Mouse (Mus musculus): Measurements from ENCODE around the gene Ptprm. TPM values are rescaled to one million over a fixed set of nuclear protein-coding genes. Genes with fewer than 3 reads are reported as not detected.

The Ptprm gene
- total and polyA plus RNA-seq, 3 experiments: not detected

- TF ChIP-seq ELF1 (IDR thresholded peaks at IDR 0.05; ENCODE audit: low read depth, low read length): no peak
- TF ChIP-seq TBP (IDR thresholded peaks at IDR 0.05; ENCODE audit: low read depth, low read length): no peak
- TF ChIP-seq MXI1 (IDR thresholded peaks at IDR 0.05; ENCODE audit: low read depth, low read length): no peak
- TF ChIP-seq HCFC1 (IDR thresholded peaks at IDR 0.05; ENCODE audit: low read depth, low read length): no peak
- no peak for TF ChIP-seq ZKSCAN1 (IDR thresholded peaks at IDR 0.05; ENCODE audit: low read depth, low read length)
- no peak for TF ChIP-seq UBTF (IDR thresholded peaks at IDR 0.05; ENCODE audit: borderline replicate concordance, insufficient read depth, low read depth, low read length)
- TF ChIP-seq POLR2A (IDR thresholded peaks at IDR 0.05; ENCODE audit: control insufficient read depth in 1 of 2, insufficient read depth in 1 of 2, low read depth in 1 of 2, low read length in 2 of 2, poor library complexity in 1 of 2): no peak
- no peak for TF ChIP-seq JUND (IDR thresholded peaks at IDR 0.05; ENCODE audit: low read depth, low read length)
- no peak for TF ChIP-seq NELFE (IDR thresholded peaks at IDR 0.05; ENCODE audit: low read depth, low read length)
- no peak for TF ChIP-seq EP300 (IDR thresholded peaks at IDR 0.05; ENCODE audit: low read depth in 1 of 2, low read length in 2 of 2)
- no peak for TF ChIP-seq E2F4 (IDR thresholded peaks at IDR 0.05; ENCODE audit: borderline replicate concordance, low read depth, low read length)
- no peak for TF ChIP-seq POLR2AphosphoS2 (IDR thresholded peaks at IDR 0.05; ENCODE audit: low read length)
- TF ChIP-seq KAT2A (conservative IDR thresholded peaks at IDR 0.05; ENCODE audit: low read depth, low read length): no peak
- TF ChIP-seq USF2 (IDR thresholded peaks at IDR 0.05; ENCODE audit: borderline replicate concordance in 1 of 2, insufficient read depth in 1 of 2, low read depth in 1 of 2, low read length in 2 of 2): no peak
- no peak for TF ChIP-seq MYC (IDR thresholded peaks at IDR 0.05; ENCODE audit: low read depth, low read length)
- no peak for TF ChIP-seq BHLHE40 (IDR thresholded peaks at IDR 0.05; ENCODE audit: borderline replicate concordance, low read depth, low read length)
- no peak for TF ChIP-seq SIN3A (IDR thresholded peaks at IDR 0.05; ENCODE audit: low read length)
- Histone ChIP-seq H3K9me3 (replicated peaks; ENCODE audit: insufficient read depth, low read length) (no peaks in the 10 kb centered on the region), H3K27ac (ENCODE audit: control insufficient read depth, low read depth, low read length) (no peak overlapping the region), H3K4me3 (ENCODE audit: control insufficient read depth in 1 of 2, insufficient read depth in 1 of 2, low read depth in 2 of 2, low read length in 2 of 2) (no peak overlapping the region), H3K36me3 (ENCODE audit: control insufficient read depth in 1 of 2, insufficient read depth in 2 of 2, low read length in 2 of 2) (no peaks in the 10 kb centered on the region), H3K27me3 (ENCODE audit: control insufficient read depth in 1 of 2, insufficient read depth in 2 of 2, low read length in 2 of 2) (no peaks in the 10 kb centered on the region), H3K9ac (ENCODE audit: control insufficient read depth, low read depth, low read length, poor library complexity, severe bottlenecking) (no peak overlapping the region), H3K4me1 (ENCODE audit: control insufficient read depth in 1 of 2, insufficient read depth in 2 of 2, low read length in 2 of 2) (no peaks in the 10 kb centered on the region), H3K79me2 (ENCODE audit: control insufficient read depth, insufficient read depth, low read length, poor library complexity) (no peaks in the 10 kb centered on the region)
- DNase-seq (ENCODE audit: low read depth, low spot score): no peak
Measured at GRCm38 (mm10) chr17:66815921-66816320, 538.3 kb downstream of the Ptprm start.

- no peak for DNase-seq (ENCODE audit: low read depth, low spot score)
- Histone ChIP-seq H3K27ac (ENCODE audit: control insufficient read depth, low read depth, low read length) (no peak overlapping the region), H3K79me2 (ENCODE audit: control insufficient read depth, insufficient read depth, low read length, poor library complexity) (no peaks in the 10 kb centered on the region), H3K36me3 (ENCODE audit: control insufficient read depth in 1 of 2, insufficient read depth in 2 of 2, low read length in 2 of 2) (no peaks in the 10 kb centered on the region), H3K27me3 (ENCODE audit: control insufficient read depth in 1 of 2, insufficient read depth in 2 of 2, low read length in 2 of 2) (no peaks in the 10 kb centered on the region), H3K9me3 (replicated peaks; ENCODE audit: insufficient read depth, low read length) (no peaks in the 10 kb centered on the region), H3K4me3 (ENCODE audit: control insufficient read depth in 1 of 2, insufficient read depth in 1 of 2, low read depth in 2 of 2, low read length in 2 of 2) (no peak overlapping the region), H3K9ac (ENCODE audit: control insufficient read depth, low read depth, low read length, poor library complexity, severe bottlenecking) (no peak overlapping the region), H3K4me1 (ENCODE audit: control insufficient read depth in 1 of 2, insufficient read depth in 2 of 2, low read length in 2 of 2) (no peaks in the 10 kb centered on the region)
- TF ChIP-seq MAZ (IDR thresholded peaks at IDR 0.05; ENCODE audit: low read depth, low read length) (no peak), SMC3 (IDR thresholded peaks at IDR 0.05; ENCODE audit: low read depth, low read length) (no peak), CHD1 (IDR thresholded peaks at IDR 0.05; ENCODE audit: low read depth, low read length) (no peak), ZNF384 (IDR thresholded peaks at IDR 0.05; ENCODE audit: low read depth, low read length) (no peak), NELFE (IDR thresholded peaks at IDR 0.05; ENCODE audit: low read depth, low read length) (no peak), HCFC1 (IDR thresholded peaks at IDR 0.05; ENCODE audit: low read depth, low read length) (no peak), POLR2AphosphoS2 (IDR thresholded peaks at IDR 0.05; ENCODE audit: low read length) (no peak), UBTF (IDR thresholded peaks at IDR 0.05; ENCODE audit: borderline replicate concordance, insufficient read depth, low read depth, low read length) (no peak), JUND (IDR thresholded peaks at IDR 0.05; ENCODE audit: low read depth, low read length) (no peak), TAL1 (IDR thresholded peaks at IDR 0.05; ENCODE audit: low read length) (no peak), ZMIZ1 (IDR thresholded peaks at IDR 0.05; ENCODE audit: low read depth, low read length) (no peak), RAD21 (IDR thresholded peaks at IDR 0.05; ENCODE audit: low read depth, low read length) (no peak), USF2 (IDR thresholded peaks at IDR 0.05; ENCODE audit: borderline replicate concordance in 1 of 2, insufficient read depth in 1 of 2, low read depth in 1 of 2, low read length in 2 of 2) (no peak), ETS1 (IDR thresholded peaks at IDR 0.05; ENCODE audit: low read depth, low read length) (no peak)
Measured at GRCm38 (mm10) chr17:66813786-66814185, 540.5 kb downstream of the Ptprm start.
